Mouse (Mus musculus): Measurements from ENCODE around the gene Lin28a. TPM values are rescaled to one million over a fixed set of nuclear protein-coding genes. Genes with fewer than 3 reads are reported as not detected.

Lin28a gene
- polyA plus RNA-seq, 1 experiment from 2014 or later, result 0.15 TPM

DNA sequence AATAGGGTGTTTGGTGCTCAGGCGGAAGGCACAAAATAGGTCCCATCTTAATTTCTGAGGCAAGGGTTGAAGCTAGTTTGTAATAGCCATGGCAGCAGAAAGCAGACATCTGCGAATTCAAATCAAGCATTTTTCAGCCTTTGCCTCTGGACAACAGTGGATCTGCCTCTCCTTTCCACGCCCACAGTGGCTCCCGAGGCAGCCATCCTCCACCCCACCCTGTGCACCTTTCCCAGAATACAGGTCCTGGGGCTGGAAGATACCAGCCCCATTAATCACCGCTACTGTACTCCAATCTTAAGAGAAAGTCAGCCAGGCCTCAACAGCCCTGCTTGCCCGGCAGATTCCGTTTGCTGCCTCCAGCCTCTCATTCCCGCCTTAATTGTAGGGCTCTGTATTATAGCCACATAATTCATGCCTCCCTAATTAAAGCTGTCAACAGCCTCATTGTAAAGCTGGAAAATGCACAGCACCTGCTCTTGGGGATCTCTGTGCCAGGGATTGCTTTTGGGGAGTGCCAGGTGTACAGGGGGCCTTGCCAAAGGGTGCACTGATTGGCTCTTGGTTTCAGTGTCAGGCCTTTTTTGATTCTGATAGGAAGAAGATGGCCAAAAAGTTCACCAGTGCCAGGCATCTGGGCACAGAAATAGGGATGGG, 49.4 kb downstream of the Lin28a start:
- H3K27me3 ChIP-seq, result no peaks in the 10 kb centered on the region
- no peaks in the 10 kb centered on the region for H3K9me3 ChIP-seq
- no peak overlapping the region for H3K4me3 ChIP-seq
- H3K9ac ChIP-seq, result no peak overlapping the region
- peaks cover 23% of the 10 kb centered on the region for H3K4me1 ChIP-seq
- H3K27ac ChIP-seq, result no peak overlapping the region
- H3K4me2 ChIP-seq, result no peak overlapping the region
- whole genome bisulfite sequencing, result 59% methylated on average over 8 of the region's 8 CpGs
- ATAC-seq (ENCODE audit: borderline replicate concordance, extremely low read depth, low FRiP score, low TSS enrichment), result no peak
- H3K36me3 ChIP-seq, result peaks cover 28% of the 10 kb centered on the region

DNA sequence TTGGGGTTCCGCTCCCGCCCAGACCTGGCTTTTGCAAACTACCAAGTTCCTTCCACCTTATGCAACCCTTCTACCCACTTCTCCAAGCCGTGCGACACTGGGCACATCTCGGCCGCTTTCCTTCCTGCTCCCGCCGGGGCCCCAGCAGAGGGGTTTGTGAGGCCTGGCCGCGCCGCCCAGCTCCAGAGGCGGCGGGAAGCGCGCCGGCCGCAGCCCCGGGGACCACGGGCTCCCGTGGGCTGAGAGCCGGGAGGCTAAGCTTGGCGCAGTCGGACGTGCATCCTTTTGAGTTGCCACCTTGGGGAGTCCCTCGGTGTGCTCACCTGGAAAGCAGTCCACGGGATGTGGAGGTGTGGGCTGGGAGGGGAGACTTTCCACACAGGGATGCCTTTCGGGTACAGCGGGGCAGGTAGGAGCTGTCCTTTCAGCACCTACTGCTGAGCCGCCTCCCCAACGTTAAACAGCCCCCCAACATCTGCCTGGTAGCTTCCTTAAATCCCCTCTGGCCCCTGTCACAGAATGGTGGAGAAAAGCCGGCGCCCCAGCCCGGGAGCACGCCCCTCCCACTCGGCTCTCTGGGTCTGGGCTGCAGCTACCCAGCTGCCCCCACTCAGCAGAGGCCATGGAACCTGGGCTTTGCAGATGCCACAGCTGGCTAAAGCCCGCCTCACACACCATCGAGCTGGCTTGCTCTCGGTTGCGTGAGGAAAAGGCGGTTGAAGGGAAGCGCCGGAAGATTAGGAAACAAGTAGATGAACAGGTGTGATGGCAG, 50.3 kb downstream of the Lin28a start, which contains the start of gene Hmgn2:
TSS of gene Hmgn2 (minus strand) at position 501 of the 772 bp plus-strand sequence.
- WGBS, result under 1% methylated on average over 42 of the region's 42 CpGs
- no peaks in the 10 kb centered on the region for H3K9me3 ChIP-seq

DNA sequence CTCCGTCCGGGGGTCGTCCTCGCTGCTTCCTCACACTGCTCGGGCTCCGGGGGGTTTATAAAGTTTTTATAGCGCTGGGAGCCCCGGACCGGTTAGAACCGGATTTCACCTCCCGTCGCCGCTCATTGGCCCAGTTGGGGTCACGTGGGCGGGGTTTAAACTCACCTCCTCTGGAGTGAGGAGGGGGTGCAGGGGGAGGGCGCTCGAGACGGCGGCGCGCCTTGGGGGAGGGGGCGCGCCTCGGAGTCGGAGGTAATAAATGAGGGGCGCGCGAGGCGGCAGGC, 50.8 kb downstream of the Lin28a start:
- WGBS, result under 1% methylated on average over 29 of the region's 29 CpGs

More for the DNA sequence above, 50.3 kb downstream of the Lin28a start, which contains the start of gene Hmgn2:
- H3K4me3 ChIP-seq, result peak within 1 kb of the TSS; percentile 88
- H3K27me3 ChIP-seq, result no peaks in the 10 kb centered on the region
- peak; percentile 62; the same call in 1 of the 2 replicates for ATAC-seq (ENCODE audit: borderline replicate concordance, extremely low read depth, low FRiP score, low TSS enrichment)
- peak within 1 kb of the TSS; percentile 97 for H3K9ac ChIP-seq
- peak within 1 kb of the TSS; percentile 100 for H3K27ac ChIP-seq
- H3K36me3 ChIP-seq, result peaks cover 37% of the 10 kb centered on the region
- peak within 1 kb of the TSS; percentile 98 for H3K4me2 ChIP-seq
- peaks cover 23% of the 10 kb centered on the region for H3K4me1 ChIP-seq

DNA sequence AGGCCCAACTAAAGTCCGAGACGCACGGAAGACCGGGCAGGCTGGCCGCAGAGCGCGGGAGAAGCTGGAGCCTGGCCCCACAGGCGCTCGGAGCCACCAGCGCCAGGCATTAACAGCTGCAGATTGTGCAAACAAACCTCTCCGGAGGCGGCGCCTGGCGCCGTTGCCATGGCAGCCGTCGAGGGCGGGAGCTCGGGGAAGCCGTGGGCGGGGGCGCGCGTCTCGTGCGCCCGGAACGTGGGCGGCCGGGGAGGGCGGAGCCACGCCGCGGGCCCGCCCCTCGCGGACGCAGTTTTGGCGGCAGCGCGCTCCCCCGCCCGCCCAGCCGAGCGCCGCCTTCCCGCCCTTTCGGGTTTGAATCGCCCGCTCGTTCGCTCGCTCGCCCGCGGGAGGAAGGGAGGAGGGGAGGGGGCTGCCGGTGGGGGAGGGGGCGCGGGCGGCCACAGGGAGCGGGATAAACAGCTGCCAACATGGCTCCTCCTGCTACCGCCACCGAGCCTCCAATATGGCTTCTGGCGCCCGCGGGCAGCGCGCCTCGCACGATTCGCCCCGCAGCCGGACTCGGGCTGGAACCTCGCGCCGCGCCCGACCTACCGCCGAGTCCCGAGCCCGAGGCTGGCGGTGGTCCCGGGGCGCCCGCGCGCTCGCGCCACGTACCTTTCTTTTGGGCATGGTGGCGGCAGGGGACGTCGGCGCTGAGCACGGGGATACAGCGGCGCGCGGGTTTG, 51.3 kb downstream of the Lin28a start:
- H3K4me2 ChIP-seq, result peak overlapping the region; percentile 98
- ATAC-seq (ENCODE audit: borderline replicate concordance, extremely low read depth, low FRiP score, low TSS enrichment), result peak; percentile 87
- no peaks in the 10 kb centered on the region for H3K27me3 ChIP-seq
- H3K36me3 ChIP-seq, result peaks cover 47% of the 10 kb centered on the region
- H3K27ac ChIP-seq, result peak overlapping the region; percentile 100
- peak overlapping the region; percentile 88 for H3K4me3 ChIP-seq
- H3K9me3 ChIP-seq, result no peaks in the 10 kb centered on the region
- H3K9ac ChIP-seq, result peak overlapping the region; percentile 97
- WGBS, result 0% methylated on average over 61 of the region's 101 CpGs
- peaks cover 23% of the 10 kb centered on the region for H3K4me1 ChIP-seq

More for the DNA sequence above, 50.8 kb downstream of the Lin28a start:
- Histone ChIP-seq H3K36me3 (peaks cover 42% of the 10 kb centered on the region), H3K27ac (peak overlapping the region; percentile 100), H3K9ac (peak overlapping the region; percentile 97), H3K4me1 (peaks cover 23% of the 10 kb centered on the region), H3K4me2 (peak overlapping the region; percentile 98), H3K4me3 (peak overlapping the region; percentile 88), H3K27me3 (no peaks in the 10 kb centered on the region), H3K9me3 (no peaks in the 10 kb centered on the region)
- ATAC-seq (ENCODE audit: borderline replicate concordance, extremely low read depth, low FRiP score, low TSS enrichment), result peak; percentile 89

DNA sequence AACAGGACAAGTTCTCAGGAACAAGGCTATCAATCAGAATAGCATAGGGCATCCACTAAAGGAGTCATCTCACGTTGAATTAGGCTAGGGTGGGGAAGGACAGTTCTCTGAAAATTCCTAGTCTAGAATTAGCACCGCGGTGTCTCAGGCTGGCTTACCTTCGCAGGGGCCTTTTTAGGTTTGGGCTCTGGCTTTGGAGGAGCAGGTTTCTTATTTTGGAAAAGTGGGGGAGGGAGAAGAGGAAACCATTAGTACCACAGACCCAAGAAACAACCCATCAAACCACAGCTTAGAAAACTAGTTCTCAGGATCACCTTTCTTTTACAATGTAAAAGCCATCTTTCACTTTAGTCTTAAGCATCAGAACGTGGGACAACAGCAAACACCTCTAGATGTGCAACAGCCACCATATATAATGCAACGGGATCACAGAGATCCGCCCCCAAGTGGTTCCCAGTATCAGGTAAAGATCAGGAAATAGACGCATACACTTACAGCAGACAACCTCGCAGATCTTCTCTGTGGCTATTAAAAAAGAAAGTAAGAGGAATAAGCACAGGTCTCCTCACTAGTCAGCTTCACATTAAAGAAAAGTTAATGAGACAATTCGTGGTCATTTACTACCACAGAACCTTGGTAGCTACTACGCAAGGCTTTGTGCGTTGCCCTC, 52.2 kb downstream of the Lin28a start:
- peak overlapping the region; percentile 31; the same call in 1 of the 2 replicates for H3K27ac ChIP-seq
- WGBS, result 32% methylated on average over 12 of the region's 12 CpGs

DNA sequence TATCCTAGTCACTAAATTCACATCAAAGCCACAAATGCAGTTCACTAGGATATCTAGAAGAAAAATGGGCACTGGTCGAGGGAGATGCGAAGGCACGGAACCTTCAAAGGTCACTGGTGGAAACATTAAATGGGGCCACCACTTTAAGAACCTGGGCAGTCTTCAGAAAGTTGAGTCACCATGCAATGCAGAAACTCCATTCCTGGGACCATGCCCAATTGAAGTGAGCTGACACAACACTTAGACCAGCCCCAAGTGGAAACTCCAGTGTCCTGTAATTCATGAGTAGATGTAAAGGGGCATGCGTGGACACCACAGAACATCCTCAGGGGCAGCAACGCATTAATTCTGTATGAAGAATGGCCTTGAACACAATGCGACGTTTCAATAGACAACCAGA, 56.1 kb downstream of the Lin28a start:
- Histone ChIP-seq H3K9me3 (no peaks in the 10 kb centered on the region), H3K27me3 (no peaks in the 10 kb centered on the region), H3K4me2 (no peak overlapping the region), H3K27ac (no peak overlapping the region), H3K36me3 (peaks cover 37% of the 10 kb centered on the region), H3K9ac (no peak overlapping the region), H3K4me3 (no peak overlapping the region), H3K4me1 (peaks cover 12% of the 10 kb centered on the region)
- 78% methylated on average over 7 of the region's 7 CpGs for WGBS
- ATAC-seq (ENCODE audit: borderline replicate concordance, extremely low read depth, low FRiP score, low TSS enrichment), result no peak

More for the DNA sequence above, 52.2 kb downstream of the Lin28a start:
- H3K9ac ChIP-seq, result peak overlapping the region; percentile 31
- peak overlapping the region; percentile 88 for H3K4me3 ChIP-seq
- no peak for ATAC-seq (ENCODE audit: borderline replicate concordance, extremely low read depth, low FRiP score, low TSS enrichment)
- H3K4me1 ChIP-seq, result peaks cover 23% of the 10 kb centered on the region
- no peaks in the 10 kb centered on the region for H3K9me3 ChIP-seq
- no peaks in the 10 kb centered on the region for H3K27me3 ChIP-seq
- peaks cover 47% of the 10 kb centered on the region for H3K36me3 ChIP-seq
- H3K4me2 ChIP-seq, result peak overlapping the region; percentile 57

DNA sequence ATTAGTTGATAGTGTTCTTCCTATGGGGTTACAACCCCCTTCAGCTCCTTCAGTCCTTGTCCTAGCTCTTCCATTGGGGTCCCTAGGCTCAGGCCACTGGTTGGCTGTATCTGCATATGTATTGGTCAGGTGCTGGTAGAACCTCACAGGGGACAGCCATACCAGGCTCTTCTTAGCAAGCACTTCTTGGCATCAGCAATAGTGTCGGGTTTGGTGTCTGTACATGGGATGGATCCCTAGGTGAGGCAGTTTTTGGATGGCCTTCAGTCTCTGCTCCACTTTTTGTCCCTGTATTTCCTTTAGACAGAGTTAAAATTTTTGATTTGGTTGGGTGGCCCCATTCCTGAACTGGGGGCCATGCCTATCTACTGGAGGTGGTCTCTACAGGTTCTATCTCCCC, 59.8 kb downstream of the Lin28a start:
- H3K36me3 ChIP-seq, result peaks cover 16% of the 10 kb centered on the region
- no peaks in the 10 kb centered on the region for H3K4me1 ChIP-seq
- WGBS, result 84% methylated on average over 1 of the region's 1 CpGs
- H3K4me2 ChIP-seq, result no peak overlapping the region
- H3K9ac ChIP-seq, result no peak overlapping the region
- H3K4me3 ChIP-seq, result no peak overlapping the region
- H3K27ac ChIP-seq, result no peak overlapping the region
- H3K27me3 ChIP-seq, result no peaks in the 10 kb centered on the region
- ATAC-seq (ENCODE audit: borderline replicate concordance, extremely low read depth, low FRiP score, low TSS enrichment), result no peak
- H3K9me3 ChIP-seq, result no peaks in the 10 kb centered on the region

DNA sequence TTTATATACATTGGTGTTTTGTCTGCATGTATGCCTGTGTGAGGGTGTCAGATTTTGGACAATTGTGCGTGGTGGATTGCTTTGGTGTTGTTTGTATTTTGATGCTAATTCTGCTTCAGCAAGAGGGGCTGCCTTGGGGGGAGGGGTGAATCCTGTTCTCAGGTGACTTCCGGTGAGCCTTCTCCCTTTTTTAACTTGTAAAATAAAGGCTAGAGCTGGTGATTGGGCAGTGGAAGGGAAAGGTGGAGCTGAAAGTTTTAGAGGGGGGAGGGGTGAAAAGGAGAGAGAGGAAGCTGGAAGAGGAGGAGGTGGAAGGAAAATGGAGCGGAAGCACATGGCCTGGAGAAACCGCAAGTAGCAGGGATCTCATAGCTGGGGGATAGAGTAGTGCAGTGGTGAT, 62.3 kb downstream of the Lin28a start:
- H3K27ac ChIP-seq, result no peak overlapping the region
- no peak overlapping the region for H3K4me2 ChIP-seq
- H3K4me1 ChIP-seq, result no peaks in the 10 kb centered on the region
- no peak overlapping the region for H3K9ac ChIP-seq
- H3K4me3 ChIP-seq, result no peak overlapping the region
- no peaks in the 10 kb centered on the region for H3K9me3 ChIP-seq
- no peak for ATAC-seq (ENCODE audit: borderline replicate concordance, extremely low read depth, low FRiP score, low TSS enrichment)
- no peaks in the 10 kb centered on the region for H3K27me3 ChIP-seq
- 77% methylated on average over 4 of the region's 4 CpGs for WGBS
- H3K36me3 ChIP-seq, result no peaks in the 10 kb centered on the region

Other genes with a start within 250 kb of the Lin28a start
- 43.8 and 44.5 TPM in 2 replicates for gene Rps6ka1, start 131.0 kb downstream of the Lin28a start, polyA plus RNA-seq (2015; fragmentation: Nextera tagmentation; extraction: Ambion mirVana)
- 2,768 and 2,901 TPM in 2 replicates for gene Hmgn2, start 50.2 kb downstream of the Lin28a start, polyA plus RNA-seq (2015; fragmentation: Nextera tagmentation; extraction: Ambion mirVana)
- 44.4 and 47.3 TPM in 2 replicates for gene Dhdds, start 17.9 kb downstream of the Lin28a start, polyA plus RNA-seq (2015; fragmentation: Nextera tagmentation; extraction: Ambion mirVana)
- gene Zfp683, start 35.0 kb upstream of the Lin28a start, polyA plus RNA-seq (2015; fragmentation: Nextera tagmentation; extraction: Ambion mirVana), result not detected in 2 replicates
- 3.0 and 5.6 TPM in 2 replicates for gene Crybg2, start 42.0 kb upstream of the Lin28a start, polyA plus RNA-seq (2015; fragmentation: Nextera tagmentation; extraction: Ambion mirVana)
- gene Cd52, start 76.2 kb upstream of the Lin28a start, polyA plus RNA-seq (2015; fragmentation: Nextera tagmentation; extraction: Ambion mirVana), result 18.3 and 19.7 TPM in 2 replicates
- 9.1 and 9.6 TPM in 2 replicates for gene Ubxn11, start 83.7 kb upstream of the Lin28a start, polyA plus RNA-seq (2015; fragmentation: Nextera tagmentation; extraction: Ambion mirVana)
- 406 and 408 TPM in 2 replicates for gene Sh3bgrl3, start 109.9 kb upstream of the Lin28a start, polyA plus RNA-seq (2015; fragmentation: Nextera tagmentation; extraction: Ambion mirVana)
- gene Cep85, start 168.3 kb upstream of the Lin28a start, polyA plus RNA-seq (2015; fragmentation: Nextera tagmentation; extraction: Ambion mirVana), result 37.8 and 45.3 TPM in 2 replicates
- not detected in 2 replicates for gene Gm7534, start 184.2 kb upstream of the Lin28a start, polyA plus RNA-seq (2015; fragmentation: Nextera tagmentation; extraction: Ambion mirVana)
- gene Catsper4, start 208.5 kb upstream of the Lin28a start, polyA plus RNA-seq (2015; fragmentation: Nextera tagmentation; extraction: Ambion mirVana), result 0.18 and 0.19 TPM in 2 replicates
- gene Cnksr1, start 219.6 kb upstream of the Lin28a start, polyA plus RNA-seq (2015; fragmentation: Nextera tagmentation; extraction: Ambion mirVana), result 10.1 and 10.9 TPM in 2 replicates
- 0.45 and 0.52 TPM in 2 replicates for gene E130218I03Rik, start 224.8 kb upstream of the Lin28a start, polyA plus RNA-seq (2015; fragmentation: Nextera tagmentation; extraction: Ambion mirVana)
- 15.2 and 15.9 TPM in 2 replicates for gene Zfp593, start 226.8 kb upstream of the Lin28a start, polyA plus RNA-seq (2015; fragmentation: Nextera tagmentation; extraction: Ambion mirVana)
- gene Gm30191, start 228.1 kb upstream of the Lin28a start, polyA plus RNA-seq (2015; fragmentation: Nextera tagmentation; extraction: Ambion mirVana), result not detected in 2 replicates
- 11.0 and 12.5 TPM in 2 replicates for gene Grrp1, start 235.3 kb upstream of the Lin28a start, polyA plus RNA-seq (2015; fragmentation: Nextera tagmentation; extraction: Ambion mirVana)

All from lung, embryonic 15.5 days (tissue).